Mouse (Mus musculus): ENCODE results near the gene Fopnl.

GRCm38 (mm10) chr16:14357859-14358258 is 40.7 kb upstream of the Fopnl start:
- no peak for TF ChIP-seq POLR2A (IDR thresholded peaks at IDR 0.05; ENCODE audit: extremely low read depth, insufficient read depth, low read length)
- TF ChIP-seq CTCF (IDR thresholded peaks at IDR 0.05; ENCODE audit: low read depth, low read length) = no peak

All from liver, adult 2 months (tissue).